Mouse (Mus musculus) stomach, embryonic 15.5 days (tissue): ENCODE measurements around the gene Cyth4. TPM values are rescaled to one million over a fixed set of nuclear protein-coding genes. Genes with fewer than 3 reads are reported as not detected.

Source experiments
- ATAC-seq: fragments of 200-750 bp; cut with Nextera tagmentation; 2 replicates; pipeline ENCODE4 v1.8.0; 2017; ENCODE audit warnings: low read depth, moderate number of reproducible peaks, moderate TSS enrichment; ENCODE audit not compliant: insufficient read depth, low FRiP score
- H3K27ac ChIP-seq: fragments of 300-500 bp; sonication (generic); 2 replicates; pipeline ENCODE4 v1.5.1; 2015; ENCODE audit warnings: mild to moderate bottlenecking, inconsistent platforms
- H3K27me3 ChIP-seq: fragments of 300-500 bp; sonication (generic); replicated peaks from 2 replicates; pipeline ENCODE4 v1.6.1; 2015; ENCODE audit warnings: inconsistent platforms
- H3K36me3 ChIP-seq: fragments of 300-500 bp; sonication (generic); 2 replicates; pipeline ENCODE4 v1.6.1; 2015; ENCODE audit warnings: inconsistent platforms
- H3K4me1 ChIP-seq: fragments of 300-500 bp; sonication (generic); 2 replicates; pipeline ENCODE4 v1.6.1; 2015; ENCODE audit warnings: inconsistent platforms
- H3K4me2 ChIP-seq: fragments of 300-500 bp; sonication (generic); 2 replicates; pipeline ENCODE4 v1.6.1; 2015; ENCODE audit warnings: mild to moderate bottlenecking, inconsistent platforms
- H3K4me3 ChIP-seq: fragments of 300-500 bp; sonication (generic); replicated peaks from 2 replicates; pipeline ENCODE4 v1.5.1; 2015; ENCODE audit warnings: inconsistent platforms
- H3K9ac ChIP-seq: fragments of 300-500 bp; sonication (generic); 2 replicates; pipeline ENCODE4 v1.6.1; 2015; ENCODE audit warnings: inconsistent platforms
- H3K9me3 ChIP-seq: fragments of 300-500 bp; sonication (generic); 2 replicates; pipeline ENCODE4 v1.6.1; 2016; ENCODE audit warnings: inconsistent platforms
- WGBS: fragments of 180-500 bp; shearing (Covaris S2); methylation state at CpG from one replicate; pipeline ENCODE4 v1.1.7; 2015; 5-methylcytosine and 5-hydroxymethylcytosine counted together
- polyA plus RNA-seq: library from polyadenylated mRNA; unstranded; fragments of >200 nt; fragmentation: Nextera tagmentation; extraction: Ambion mirVana; gene quantifications from 2 replicates; pipeline ENCODE4 v1.2.1, GENCODE M21; 2015

Cyth4 gene
- polyA plus RNA-seq, 1 experiment from 2014 or later, result 10.7 TPM

DNA sequence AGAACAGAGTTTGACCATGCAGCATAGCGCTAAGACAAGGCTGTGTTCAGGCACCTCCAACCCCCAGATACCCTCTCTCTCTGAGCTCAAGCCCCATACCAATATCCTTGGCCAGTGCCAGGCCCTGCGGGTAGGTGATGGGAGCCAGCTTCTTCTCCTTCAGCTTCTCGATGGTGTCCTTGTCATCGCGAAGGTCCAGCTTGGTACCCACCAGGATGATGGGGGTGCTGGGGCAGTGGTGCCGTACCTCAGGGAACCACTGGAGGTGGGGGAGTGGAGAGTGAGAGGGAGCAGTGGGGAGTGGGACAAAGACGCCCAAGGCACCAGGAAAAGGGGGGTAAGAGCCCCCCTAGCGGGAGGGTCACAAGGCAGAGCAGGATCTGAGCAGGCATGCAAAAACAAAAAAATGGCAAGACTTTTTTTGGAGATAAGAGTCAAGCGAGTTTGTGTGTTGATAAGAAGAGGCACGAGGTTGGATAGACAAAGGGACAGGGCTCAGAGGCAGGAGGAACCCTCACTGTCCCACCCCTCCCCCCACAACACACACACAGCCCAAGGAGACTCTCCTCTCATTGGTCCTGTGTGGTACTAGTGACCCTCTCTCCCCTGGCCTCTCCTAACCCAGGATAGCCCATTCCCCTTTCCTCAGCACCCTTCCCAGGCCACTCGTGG lies 31.9 kb upstream of the Cyth4 start:
- ATAC-seq, result 0 out of 2 replicates have a peak, but pooled peaks have one; percentile 51
- Histone ChIP-seq H3K27me3 (no peaks in the 10 kb centered on the region), H3K4me3 (no peak overlapping the region), H3K4me1 (no peaks in the 10 kb centered on the region), H3K9ac (no peak overlapping the region), H3K4me2 (no peak overlapping the region), H3K36me3 (no peaks in the 10 kb centered on the region), H3K9me3 (no peaks in the 10 kb centered on the region), H3K27ac (no peak overlapping the region)
- WGBS, result 67% methylated on average over 11 of the region's 11 CpGs

DNA sequence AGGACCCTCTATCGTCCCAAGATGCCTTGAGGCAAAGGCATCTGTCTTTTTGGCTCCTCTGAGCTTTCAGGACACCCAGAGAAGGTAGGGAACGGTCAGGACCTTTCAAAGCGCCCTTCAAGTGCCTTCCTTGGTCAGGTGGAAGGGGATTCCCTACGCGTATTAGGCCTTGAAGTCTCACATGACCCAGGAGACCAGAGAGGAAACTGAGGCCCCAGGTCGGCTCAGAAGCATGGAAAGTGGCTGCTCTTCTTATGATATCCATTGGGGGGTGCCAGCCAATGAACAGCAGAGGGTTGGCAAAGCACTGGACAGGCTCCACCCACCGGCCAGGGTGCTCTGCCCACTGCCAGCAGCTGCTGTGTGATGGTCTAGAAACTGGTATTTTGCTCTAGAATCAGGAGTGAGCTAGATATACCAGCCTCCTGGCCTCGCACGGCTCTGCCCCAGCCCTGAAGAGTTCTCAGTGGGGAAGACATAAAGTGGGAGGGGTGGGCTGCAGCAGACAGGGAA lies 29.2 kb upstream of the Cyth4 start:
- WGBS, result 63% methylated on average over 9 of the region's 9 CpGs
- Histone ChIP-seq H3K36me3 (no peaks in the 10 kb centered on the region), H3K9ac (no peak overlapping the region), H3K4me1 (no peaks in the 10 kb centered on the region), H3K9me3 (no peaks in the 10 kb centered on the region), H3K4me3 (no peak overlapping the region), H3K27me3 (no peaks in the 10 kb centered on the region), H3K4me2 (no peak overlapping the region), H3K27ac (no peak overlapping the region)
- no peak for ATAC-seq

GRCm38 (mm10) chr15:78570170-78570569 lies 26.7 kb upstream of the Cyth4 start:
- Histone ChIP-seq H3K4me2 (no peak overlapping the region), H3K4me1 (no peaks in the 10 kb centered on the region), H3K9ac (no peak overlapping the region), H3K27ac (no peak overlapping the region), H3K9me3 (no peaks in the 10 kb centered on the region), H3K36me3 (no peaks in the 10 kb centered on the region), H3K4me3 (no peak overlapping the region), H3K27me3 (no peaks in the 10 kb centered on the region)
- 97% methylated on average over 5 of the region's 5 CpGs for WGBS
- no peak for ATAC-seq

DNA sequence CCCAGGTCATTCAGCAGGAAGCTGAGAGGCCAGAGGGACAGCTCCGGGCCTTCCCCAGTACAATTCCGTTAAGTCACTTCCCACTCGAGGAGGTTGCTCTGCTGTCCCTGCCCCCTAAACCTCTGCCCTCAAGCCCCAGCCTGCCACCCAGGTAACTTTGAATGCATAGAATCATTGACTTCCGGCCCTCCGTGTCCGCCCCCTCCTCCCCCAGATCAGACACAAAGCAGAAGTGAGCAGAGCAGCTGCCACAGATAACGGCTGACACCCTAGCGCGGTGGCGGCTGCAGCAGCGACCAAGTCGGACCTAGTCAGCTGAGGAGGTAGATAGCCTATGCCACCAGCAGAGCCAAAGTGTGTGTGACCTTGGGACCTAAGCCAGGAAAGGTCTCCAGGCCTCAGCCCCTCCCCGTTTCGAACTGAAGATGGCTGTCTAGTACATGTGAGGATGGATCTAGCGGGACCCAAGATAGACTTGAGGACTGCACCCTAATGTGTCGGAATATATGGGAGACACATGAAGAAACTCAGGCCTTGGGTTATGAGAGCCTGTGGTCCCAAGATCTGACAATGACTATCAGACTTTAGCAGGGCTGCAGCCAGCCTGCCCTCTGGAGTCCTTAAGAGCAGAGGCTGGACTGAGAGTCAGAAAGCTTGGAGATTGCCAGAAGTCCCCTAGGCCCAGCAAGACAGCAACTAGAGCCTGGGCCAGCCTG lies 25.1 kb upstream of the Cyth4 start:
- Histone ChIP-seq H3K27ac (no peak overlapping the region), H3K9me3 (no peaks in the 10 kb centered on the region), H3K9ac (no peak overlapping the region), H3K4me2 (no peak overlapping the region), H3K36me3 (no peaks in the 10 kb centered on the region), H3K4me3 (peak overlapping the region; percentile 15), H3K4me1 (no peaks in the 10 kb centered on the region), H3K27me3 (no peaks in the 10 kb centered on the region)
- ATAC-seq, result peak; percentile 77
- WGBS, result 41% methylated on average over 16 of the region's 16 CpGs

GRCm38 (mm10) chr15:78572270-78572600 lies 24.6 kb upstream of the Cyth4 start:
- H3K27ac ChIP-seq, result no peak overlapping the region
- no peaks in the 10 kb centered on the region for H3K27me3 ChIP-seq
- no peaks in the 10 kb centered on the region for H3K4me1 ChIP-seq
- H3K4me3 ChIP-seq, result peak overlapping the region; percentile 15
- H3K4me2 ChIP-seq, result no peak overlapping the region
- WGBS, result 76% methylated on average over 5 of the region's 5 CpGs
- H3K36me3 ChIP-seq, result no peaks in the 10 kb centered on the region
- no peaks in the 10 kb centered on the region for H3K9me3 ChIP-seq
- H3K9ac ChIP-seq, result no peak overlapping the region
- ATAC-seq, result no peak; the same call in 1 of the 2 replicates

DNA sequence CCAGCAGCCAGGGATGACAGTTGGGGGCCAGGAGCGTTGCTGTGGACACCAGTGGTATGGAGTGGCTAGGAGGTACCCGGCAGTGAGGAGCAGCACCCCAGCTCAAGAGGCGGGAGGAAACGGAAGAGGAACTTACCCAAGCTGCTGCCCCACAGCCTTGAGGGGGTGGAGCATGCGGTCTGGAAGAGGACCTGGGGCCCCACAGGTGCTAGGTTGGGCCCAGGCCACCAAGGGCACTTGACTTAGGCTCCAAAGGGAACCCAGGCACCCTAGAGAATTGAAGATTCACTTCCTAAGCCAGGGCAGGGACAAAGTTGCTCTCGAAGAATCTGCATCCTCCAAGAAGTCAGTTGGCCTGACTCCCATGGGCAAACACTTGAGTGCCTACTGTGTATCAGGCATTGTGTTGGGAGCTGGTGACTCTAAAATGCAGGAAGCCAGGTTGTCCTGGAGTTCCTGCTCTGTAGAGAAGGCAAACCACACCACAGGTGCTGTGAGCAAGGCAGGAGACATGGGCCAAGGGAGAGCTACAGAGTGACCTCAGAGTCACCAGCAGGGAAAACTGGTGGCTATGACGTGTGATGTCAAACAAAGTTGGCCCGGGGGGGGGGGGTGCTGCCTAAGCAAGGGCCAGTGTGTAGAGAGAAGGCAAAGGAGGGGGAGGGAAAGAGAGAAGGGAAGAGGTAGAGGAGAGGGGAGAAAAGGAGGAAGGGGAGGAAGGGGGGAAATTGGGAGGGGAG lies 24.0 kb upstream of the Cyth4 start, which contains the start of gene Rac2:
Rac2 (minus strand) TSS at position 126 of the 740 bp plus-strand sequence.
- H3K9ac ChIP-seq, result no peak within 1 kb of the TSS
- ATAC-seq, result peak; percentile 32
- peak within 1 kb of the TSS; percentile 15 for H3K4me3 ChIP-seq

DNA sequence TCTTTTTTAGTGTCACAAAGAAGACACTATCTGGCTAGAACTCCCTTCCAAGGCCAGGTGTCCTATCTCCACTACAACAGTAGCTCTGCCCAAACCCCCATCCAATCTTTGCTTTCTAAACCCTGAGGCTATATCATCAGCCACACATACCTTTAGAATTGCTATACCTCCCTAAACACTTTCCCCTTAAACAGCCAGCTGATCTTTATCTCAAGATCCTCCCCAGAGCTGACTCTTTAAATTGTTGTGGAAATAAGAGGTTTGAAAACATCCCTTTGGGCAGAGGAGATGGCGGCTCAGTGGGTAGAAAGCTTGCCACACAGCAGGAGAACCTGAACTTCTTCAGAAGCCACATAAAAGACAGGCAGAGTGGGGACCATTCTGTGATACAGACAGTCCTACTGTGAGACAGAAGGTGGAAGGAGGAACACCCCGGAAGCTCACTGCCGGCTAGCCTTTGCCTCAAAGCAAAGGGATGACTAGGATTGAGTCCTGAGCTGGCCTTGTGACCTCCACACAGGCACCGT lies 20.5 kb upstream of the Cyth4 start:
- Histone ChIP-seq H3K4me1 (peaks cover 12% of the 10 kb centered on the region), H3K27me3 (no peaks in the 10 kb centered on the region), H3K36me3 (no peaks in the 10 kb centered on the region), H3K4me2 (no peak overlapping the region), H3K4me3 (no peak overlapping the region), H3K9me3 (no peaks in the 10 kb centered on the region), H3K9ac (no peak overlapping the region), H3K27ac (no peak overlapping the region)
- WGBS, result 63% methylated on average over 4 of the region's 4 CpGs
- no peak for ATAC-seq

More for the DNA sequence above, 24.0 kb upstream of the Cyth4 start, which contains the start of gene Rac2:
- 67% methylated on average over 8 of the region's 8 CpGs for WGBS
- H3K36me3 ChIP-seq, result no peaks in the 10 kb centered on the region
- H3K4me1 ChIP-seq, result no peaks in the 10 kb centered on the region
- H3K27me3 ChIP-seq, result no peaks in the 10 kb centered on the region
- H3K4me2 ChIP-seq, result no peak within 1 kb of the TSS
- no peak within 1 kb of the TSS for H3K27ac ChIP-seq
- H3K9me3 ChIP-seq, result no peaks in the 10 kb centered on the region

- Histone ChIP-seq H3K4me3 (no peak overlapping the region), H3K9ac (no peak overlapping the region), H3K4me2 (no peak overlapping the region), H3K4me1 (peaks cover 15% of the 10 kb centered on the region), H3K27ac (no peak overlapping the region), H3K27me3 (no peaks in the 10 kb centered on the region), H3K36me3 (no peaks in the 10 kb centered on the region), H3K9me3 (no peaks in the 10 kb centered on the region)
- no peak for ATAC-seq
- WGBS, result 22% methylated on average over 11 of the region's 11 CpGs
Measured at GRCm38 (mm10) chr15:78583352-78583751, 13.5 kb upstream of the Cyth4 start.

GRCm38 (mm10) chr15:78585404-78585803 lies 11.4 kb upstream of the Cyth4 start:
- no peak for ATAC-seq
- 87% methylated on average over 7 of the region's 7 CpGs for WGBS
- no peaks in the 10 kb centered on the region for H3K27me3 ChIP-seq
- no peak overlapping the region for H3K4me2 ChIP-seq
- no peak overlapping the region for H3K9ac ChIP-seq
- H3K9me3 ChIP-seq, result no peaks in the 10 kb centered on the region
- H3K4me1 ChIP-seq, result peaks cover 9% of the 10 kb centered on the region
- no peak overlapping the region for H3K4me3 ChIP-seq
- no peaks in the 10 kb centered on the region for H3K36me3 ChIP-seq
- no peak overlapping the region for H3K27ac ChIP-seq

DNA sequence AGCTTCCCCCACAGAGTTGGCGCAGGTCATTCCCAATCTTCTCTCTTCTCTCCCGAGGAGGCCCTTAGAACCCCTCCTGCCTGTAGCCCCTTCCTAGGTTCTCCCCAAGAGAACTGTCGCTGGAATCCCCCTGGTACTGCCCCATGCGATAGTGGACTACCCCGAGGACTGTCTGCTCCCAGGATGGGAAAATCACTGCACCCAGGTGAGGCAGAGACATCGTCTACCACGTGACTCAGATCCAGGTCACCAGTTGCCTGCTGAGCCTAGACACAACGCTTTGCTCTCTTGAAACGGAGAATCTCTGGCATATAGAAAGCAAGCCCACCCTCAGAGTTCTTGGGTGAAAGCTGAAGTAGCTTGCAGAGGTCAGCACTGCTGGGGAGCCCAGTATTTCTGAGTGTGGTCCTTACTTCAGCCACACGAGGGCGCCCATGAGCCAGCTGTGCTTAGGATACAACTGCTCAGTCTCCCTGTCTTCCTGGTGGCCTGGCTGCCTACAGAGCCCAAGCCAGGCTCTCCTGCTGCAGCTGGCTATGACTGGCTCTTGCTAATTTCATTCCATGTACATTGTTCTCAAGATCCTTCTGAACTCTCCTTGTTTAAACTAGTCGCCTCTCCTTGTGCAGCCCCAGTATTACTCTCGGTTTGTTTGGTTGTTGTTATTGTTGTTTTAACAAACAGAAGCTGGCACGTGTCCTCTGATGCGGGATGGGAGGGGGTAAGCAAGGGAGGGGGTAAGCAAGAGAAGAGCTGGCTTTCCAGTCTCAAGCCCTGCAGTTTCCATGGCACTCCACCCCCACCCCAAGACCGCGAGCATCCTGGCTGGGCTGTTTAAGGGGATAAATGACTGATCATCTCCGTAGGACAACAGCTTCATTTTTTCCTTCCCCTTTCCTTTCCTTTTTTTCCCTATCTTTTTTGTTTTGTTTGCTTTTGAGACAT lies 9.5 kb upstream of the Cyth4 start:
- 49% methylated on average over 18 of the region's 18 CpGs for WGBS
- H3K9me3 ChIP-seq, result no peaks in the 10 kb centered on the region
- no peak overlapping the region for H3K9ac ChIP-seq
- H3K27ac ChIP-seq, result no peak overlapping the region
- H3K27me3 ChIP-seq, result no peaks in the 10 kb centered on the region
- H3K4me1 ChIP-seq, result 0 out of 2 replicates have a peak, but pooled peaks cover 3% of the 10 kb centered on the region
- H3K4me2 ChIP-seq, result no peak overlapping the region
- H3K36me3 ChIP-seq, result no peaks in the 10 kb centered on the region
- ATAC-seq, result peak; percentile 61
- H3K4me3 ChIP-seq, result no peak overlapping the region

GRCm38 (mm10) chr15:78588049-78588448 lies 8.8 kb upstream of the Cyth4 start:
- Histone ChIP-seq H3K27me3 (no peaks in the 10 kb centered on the region), H3K4me2 (no peak overlapping the region), H3K27ac (no peak overlapping the region), H3K9ac (no peak overlapping the region), H3K4me3 (no peak overlapping the region), H3K9me3 (no peaks in the 10 kb centered on the region), H3K36me3 (no peaks in the 10 kb centered on the region), H3K4me1 (0 out of 2 replicates have a peak, but pooled peaks cover 3% of the 10 kb centered on the region)
- ATAC-seq, result no peak
- WGBS, result 66% methylated on average over 4 of the region's 4 CpGs
